Mouse (Mus musculus) gastrocnemius, postnatal 36 days (tissue): ENCODE measurements around the gene Uba1. TPM values are rescaled to one million over a fixed set of nuclear protein-coding genes. Genes with fewer than 3 reads are reported as not detected.
A peak's percentile ranks its signal among the peaks of the same experiment; 100 is the strongest.

Experiments
- DNase-seq, 2 experiments: peaks; one replicate each; pipeline ENCODE4 v3.0.0; 2022
- intact Hi-C: fragments of 180-260 bp; cut with DNase I; formaldehyde crosslinking; loops from one replicate; pipeline ENCODE4 v1.15.1; 2025
- long read RNA-seq, 2 experiments: library from polyadenylated mRNA; stranded (forward); transcript quantifications; one replicate each; pipeline ENCODE4 v2.0.0; 2021
- total RNA-seq, 2 experiments: library from RNA; stranded (reverse); gene quantifications; 2 replicates each; pipeline ENCODE4 v1.2.3; 2021

Gene Uba1
- total RNA-seq, result 100 to 1,000 TPM; 130 to 151 TPM
- long read RNA-seq, experiment 1, full-length matches to known transcripts, result 33 of 51 reads
- long read RNA-seq, experiment 1, partial matches to known transcripts, result 14 of 51 reads
- long read RNA-seq, experiment 1, other reads (novel, unspliced or antisense), result 4 of 51 reads
- long read RNA-seq, experiment 2, full-length matches to known transcripts, result 47 of 74 reads
- long read RNA-seq, experiment 2, partial matches to known transcripts, result 25 of 74 reads
- long read RNA-seq, experiment 2, other reads (novel, unspliced or antisense), result 2 of 74 reads

DNA sequence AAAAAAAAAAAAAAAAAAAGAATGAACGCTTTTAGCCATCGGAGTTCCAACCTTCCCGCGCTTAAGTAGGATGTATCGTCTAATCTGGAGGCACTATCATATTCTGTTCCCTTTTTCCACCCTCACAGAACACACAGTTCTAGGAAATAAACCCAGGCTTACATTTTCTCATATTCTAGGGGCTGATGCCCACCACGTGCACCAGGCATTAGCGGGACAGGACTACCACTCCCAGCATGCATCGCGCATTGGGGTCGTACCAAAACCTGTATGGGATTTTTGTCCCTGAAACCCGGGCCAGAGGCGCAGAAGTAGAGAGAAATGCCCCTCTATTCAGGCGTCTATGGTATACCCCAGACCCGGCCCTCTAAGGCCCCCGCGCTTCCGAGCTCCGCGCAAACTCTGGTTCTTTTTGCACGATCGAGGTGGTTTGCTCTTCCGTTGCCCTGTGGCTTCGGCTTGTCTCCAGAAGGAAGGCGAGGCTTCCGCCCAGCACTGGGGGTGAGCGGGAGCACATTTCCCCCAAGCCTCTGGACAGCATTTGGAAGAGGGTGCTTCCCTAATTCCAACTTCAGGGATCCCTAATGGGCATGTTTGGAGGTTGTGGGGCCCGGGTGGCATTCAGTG lies at the start of gene Uba1:
Gene Uba1 (plus strand): TSS at position 301 of the 627 bp plus-strand sequence.
- peak; percentile 51 to 62 for DNase-seq
- intact Hi-C loops, result loop anchor here (5.0 kb wide), 1 partner anchor 36 kb away; no protein-coding TSS in a partner anchor

DNA sequence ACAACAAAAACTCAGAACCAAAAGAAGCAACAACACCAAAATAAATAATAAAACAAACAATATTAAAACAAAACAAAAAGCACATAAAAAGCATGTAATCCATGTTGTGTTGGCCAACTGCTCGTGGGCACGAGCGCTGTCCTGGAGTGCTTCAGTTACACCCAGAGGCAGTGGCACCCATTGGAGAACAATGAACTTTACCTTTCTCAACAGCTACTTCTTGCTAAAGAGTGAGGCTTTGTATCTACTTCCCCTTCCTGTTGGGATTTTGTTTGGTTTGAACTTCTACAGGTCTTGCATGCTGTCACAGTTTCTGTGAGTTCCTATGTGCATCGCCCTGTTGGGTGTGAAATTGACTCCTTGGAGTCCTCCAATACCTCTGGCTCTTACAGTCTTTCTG lies 49.6 kb upstream of the Uba1 start:
- intact Hi-C loops, result no loop called here

DNA sequence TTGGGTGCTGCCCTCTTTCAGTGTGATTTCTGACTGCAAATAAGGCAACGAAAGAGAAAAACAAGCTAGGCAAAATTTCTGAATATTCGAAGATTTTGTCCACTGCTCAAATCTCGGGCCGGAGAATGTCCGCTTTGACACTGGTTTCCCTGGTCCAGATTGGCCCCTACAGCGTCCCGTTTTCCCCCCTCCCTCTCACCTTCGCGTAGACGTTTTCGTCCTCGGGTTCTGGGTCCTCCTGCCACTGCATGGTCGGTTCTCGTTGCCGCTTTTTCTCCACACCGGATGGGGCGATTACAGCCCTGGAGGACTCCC lies 41.3 kb upstream of the Uba1 start:
- DNase-seq, result no peak
- intact Hi-C loops, result no loop called here

More for the DNA sequence above, 49.6 kb upstream of the Uba1 start:
- no peak for DNase-seq

DNA sequence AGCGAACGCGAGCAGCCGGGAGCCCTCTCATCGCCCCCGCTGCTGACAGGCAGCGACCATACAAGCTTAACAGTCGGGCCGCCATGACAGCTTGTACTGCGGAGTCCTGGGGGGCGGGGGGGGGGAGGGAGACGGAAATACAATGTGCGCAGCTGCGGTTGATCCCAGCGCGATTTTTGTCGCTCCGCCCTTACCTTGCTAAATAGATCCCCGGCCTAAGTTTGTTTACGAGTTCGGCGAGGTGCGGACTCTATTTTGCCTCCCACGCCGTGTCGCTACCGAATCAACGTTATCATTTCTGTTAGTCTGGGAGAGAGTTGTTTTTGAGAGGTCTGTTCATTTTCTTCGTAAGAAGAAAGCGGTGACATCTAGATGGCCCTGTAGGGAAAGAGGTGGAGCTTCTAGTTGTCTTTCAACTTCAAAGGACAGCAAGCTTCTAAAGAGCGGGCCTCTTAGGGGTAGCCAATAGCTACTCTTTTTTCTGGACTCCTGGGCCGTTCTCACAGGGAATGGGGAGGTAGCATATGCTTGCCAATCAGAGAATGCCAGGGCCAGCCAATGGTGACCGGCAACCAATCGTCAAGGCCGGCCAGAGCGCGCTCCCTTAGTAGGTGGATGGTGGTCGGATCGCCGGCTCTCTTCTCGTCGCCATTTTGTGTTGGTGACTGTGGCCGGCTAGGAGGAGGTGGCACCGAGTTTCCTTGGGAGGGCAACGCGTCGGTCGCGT lies 40.8 kb upstream of the Uba1 start, which contains the start of the genes Rbm10 and Ndufb11:
Gene Rbm10 (plus strand): TSS at position 328 of the 727 bp plus-strand sequence.
Gene Ndufb11 (minus strand): TSS at position 444 of the 727 bp plus-strand sequence.
- peak; percentile 68 for DNase-seq
- intact Hi-C loops, result no loop called here

DNA sequence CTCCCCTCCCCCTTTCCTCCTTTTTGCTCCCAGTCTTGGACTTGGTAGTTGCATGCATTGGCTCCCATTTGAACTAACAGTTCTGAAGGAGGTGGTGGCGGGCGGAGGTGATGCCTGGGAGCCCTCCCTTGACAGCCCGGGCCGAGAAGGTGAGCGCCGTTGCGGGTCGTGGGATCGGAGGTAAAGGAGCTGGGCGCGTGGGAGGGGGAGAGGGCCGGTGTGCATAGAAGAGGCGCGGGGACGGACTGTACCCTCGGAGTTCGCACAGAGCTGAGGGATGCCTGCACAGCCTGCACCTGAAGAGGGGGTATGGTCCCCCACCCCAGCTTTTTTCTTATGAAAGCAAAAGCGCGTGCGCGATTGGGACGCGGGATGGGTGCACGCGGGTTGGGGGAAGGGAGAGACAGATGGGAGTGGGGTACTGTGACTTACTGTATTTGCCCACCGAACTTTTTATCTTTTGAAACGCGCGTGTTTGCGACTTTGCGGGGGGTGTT lies 40.2 kb upstream of the Uba1 start:
- intact Hi-C loops, result no loop called here
- peak in 1 of 2 experiments; percentile 9 for DNase-seq

DNA sequence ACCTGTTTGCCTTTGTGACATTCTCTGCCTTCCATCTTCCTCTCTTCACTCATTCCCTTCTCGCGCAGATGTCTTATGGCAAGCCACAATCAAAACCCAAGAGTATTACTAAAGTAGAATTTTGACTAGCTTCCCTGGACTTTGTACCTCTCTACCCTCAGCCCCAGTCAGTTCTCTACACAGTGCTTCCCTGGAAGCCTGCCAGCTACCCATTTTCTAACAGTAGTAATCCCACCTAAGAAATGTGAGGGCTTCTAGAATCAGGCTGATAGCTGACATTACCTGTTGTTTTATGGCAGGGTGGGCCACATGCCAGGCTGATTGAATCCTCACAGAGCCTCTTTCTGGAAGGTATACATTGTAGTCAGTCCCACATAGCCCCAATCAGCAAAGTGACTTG lies 20.0 kb upstream of the Uba1 start:
- DNase-seq, result no peak
- intact Hi-C loops, result no loop called here

DNA sequence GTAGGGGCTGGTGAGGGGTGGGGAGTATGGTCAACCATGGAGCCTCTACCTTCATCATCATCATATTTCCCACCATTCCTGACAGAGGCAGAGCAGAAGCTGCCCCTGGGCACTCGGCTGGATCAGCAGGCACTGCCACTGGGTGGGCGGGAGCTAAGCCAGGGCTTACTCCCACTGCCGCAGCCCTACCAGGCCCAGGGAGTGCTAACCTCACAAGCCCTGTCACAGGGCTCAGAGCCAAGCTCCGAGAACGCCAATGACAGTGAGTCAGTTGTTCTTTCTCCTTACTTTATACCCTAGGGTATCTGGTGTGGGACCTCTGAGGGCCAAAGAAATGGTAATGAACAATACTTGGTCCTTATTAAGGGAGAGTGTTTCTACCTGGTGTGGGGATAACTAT lies 13.3 kb upstream of the Uba1 start:
- intact Hi-C loops, result no loop called here

DNA sequence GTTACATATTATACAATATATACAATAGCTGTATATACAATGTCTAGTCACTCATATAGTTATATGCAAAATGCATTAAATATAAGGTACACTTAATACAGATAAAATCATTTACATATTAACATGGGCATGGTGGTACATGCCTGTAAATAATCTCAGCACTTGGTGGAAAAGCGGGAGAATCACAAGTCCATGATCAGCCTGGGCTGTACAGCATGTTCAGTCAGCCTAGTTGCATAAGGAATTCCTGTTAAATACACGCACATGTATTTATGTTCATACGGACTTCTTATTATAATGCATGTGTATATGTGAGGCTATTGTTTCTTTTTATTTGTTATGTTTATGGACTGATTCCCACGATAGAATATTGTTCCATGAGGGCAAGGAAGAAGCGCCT lies 533 bp upstream of the Uba1 start:
- DNase-seq, result no peak
- intact Hi-C loops, result loop anchor here (5.0 kb wide), 1 partner anchor 35 kb away; no protein-coding TSS in a partner anchor

More for the DNA sequence above, 13.3 kb upstream of the Uba1 start:
- DNase-seq, result no peak

DNA sequence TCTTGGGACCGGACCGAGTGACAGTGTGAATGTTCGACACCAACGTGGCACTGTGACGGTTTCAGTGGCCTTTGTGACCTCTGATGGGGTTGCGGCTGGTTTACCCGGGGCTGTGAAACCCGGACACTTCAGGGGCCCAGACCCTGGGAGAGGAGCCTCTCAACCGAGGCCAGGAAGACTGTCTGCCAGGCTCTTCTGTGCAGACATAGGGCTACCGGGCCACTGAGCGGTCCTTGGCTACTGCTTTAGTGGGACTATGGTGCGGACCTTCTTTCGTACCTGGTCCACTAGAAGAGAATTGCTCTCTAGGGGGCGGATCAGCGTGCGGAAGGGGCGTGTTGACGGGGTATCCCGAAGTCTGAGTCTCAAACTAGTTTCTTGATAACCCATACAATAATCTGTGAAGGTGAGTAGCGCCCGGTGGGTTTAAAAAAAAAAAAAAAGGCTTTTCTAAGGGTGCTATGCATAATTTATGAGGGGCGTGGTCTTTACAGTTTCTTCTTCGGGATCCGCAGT lies 823 bp downstream of the Uba1 start:
- intact Hi-C loops, result loop anchor here (5.0 kb wide), 1 partner anchor 37 kb away; no protein-coding TSS in a partner anchor
- no peak for DNase-seq

DNA sequence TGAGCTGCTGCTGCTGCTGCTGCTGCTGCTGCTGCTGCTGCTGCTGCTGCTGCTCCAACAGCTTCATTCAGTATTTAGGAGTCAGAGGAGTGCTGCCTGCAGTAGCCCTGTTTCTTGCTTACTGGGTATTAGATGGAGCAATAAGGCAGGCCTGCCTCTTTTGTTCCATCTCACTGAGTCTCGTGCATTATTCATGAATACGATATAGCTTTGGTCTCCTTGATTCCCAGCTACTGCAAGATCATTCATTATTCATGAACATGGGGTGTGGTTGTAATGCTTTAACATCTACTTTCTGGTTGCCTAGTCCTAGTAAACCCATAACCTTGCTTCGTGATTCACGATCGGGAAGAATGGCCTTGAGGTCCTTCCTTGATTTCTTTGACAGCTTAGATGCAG lies 4.2 kb downstream of the Uba1 start:
- intact Hi-C loops, result loop anchor here (1.0 to 5.0 kb wide), 2 partner anchors 109 to 155 kb away; no protein-coding TSS in a partner anchor

DNA sequence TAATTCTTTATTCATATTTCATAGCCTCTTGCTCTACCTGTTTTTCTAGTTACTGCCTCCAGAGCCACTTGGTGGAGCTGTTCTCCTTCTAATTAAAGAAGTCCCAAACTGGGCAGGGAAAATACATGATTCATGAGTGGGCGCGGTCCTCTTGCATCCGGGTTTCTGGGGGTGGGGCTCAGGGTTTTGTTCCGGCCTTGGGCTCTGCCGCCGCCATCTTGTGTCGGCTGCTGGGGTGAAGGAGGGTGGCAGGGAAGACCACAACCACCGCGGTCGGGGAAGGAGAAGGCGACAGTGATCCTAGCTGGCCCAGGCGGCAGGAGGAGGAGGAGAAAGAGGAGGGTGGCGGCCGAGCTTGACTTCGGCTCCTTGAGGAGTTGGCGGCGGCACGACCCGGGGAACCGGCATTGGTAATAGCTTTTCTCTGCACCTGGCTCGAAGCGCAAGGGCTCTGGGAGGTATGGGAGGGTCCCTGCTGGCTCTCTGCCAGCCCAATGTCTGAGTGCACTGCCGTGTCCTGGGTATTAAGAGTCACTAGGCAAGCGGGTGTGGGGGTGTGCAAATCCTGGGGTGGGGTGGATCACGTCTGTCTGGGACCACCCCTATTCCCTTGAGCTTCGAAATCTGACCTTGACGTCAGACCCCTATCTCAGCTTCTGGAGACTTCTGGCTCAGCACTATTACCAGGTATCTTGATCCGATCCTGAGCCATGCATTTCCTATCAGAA lies 4.8 kb downstream of the Uba1 start:
- DNase-seq, result peak; percentile 65 to 71
- intact Hi-C loops, result loop anchor here (1.0 to 5.0 kb wide), 2 partner anchors 108 to 154 kb away; no protein-coding TSS in a partner anchor

More for the DNA sequence above, 4.2 kb downstream of the Uba1 start:
- no peak for DNase-seq

DNA sequence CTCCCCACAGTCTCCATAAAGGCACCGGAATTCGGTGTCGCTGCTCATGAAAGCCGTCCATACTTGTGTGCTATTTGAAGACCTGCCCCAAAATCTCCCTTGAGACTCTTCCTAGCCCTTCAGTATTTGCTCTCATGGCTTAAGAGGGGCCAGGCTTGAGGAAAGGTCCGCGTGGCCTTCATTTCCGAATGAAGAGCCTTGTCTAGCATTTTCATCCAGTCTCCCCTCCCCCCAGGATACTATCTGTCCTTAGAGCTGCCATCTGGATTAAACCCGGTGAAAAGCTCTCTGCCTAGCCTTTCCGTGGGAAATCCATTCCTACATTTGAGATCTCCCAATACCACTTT lies 5.3 kb downstream of the Uba1 start:
- no peak for DNase-seq
- intact Hi-C loops, result loop anchor here (5.0 kb wide), 1 partner anchor 154 kb away; no protein-coding TSS in a partner anchor

DNA sequence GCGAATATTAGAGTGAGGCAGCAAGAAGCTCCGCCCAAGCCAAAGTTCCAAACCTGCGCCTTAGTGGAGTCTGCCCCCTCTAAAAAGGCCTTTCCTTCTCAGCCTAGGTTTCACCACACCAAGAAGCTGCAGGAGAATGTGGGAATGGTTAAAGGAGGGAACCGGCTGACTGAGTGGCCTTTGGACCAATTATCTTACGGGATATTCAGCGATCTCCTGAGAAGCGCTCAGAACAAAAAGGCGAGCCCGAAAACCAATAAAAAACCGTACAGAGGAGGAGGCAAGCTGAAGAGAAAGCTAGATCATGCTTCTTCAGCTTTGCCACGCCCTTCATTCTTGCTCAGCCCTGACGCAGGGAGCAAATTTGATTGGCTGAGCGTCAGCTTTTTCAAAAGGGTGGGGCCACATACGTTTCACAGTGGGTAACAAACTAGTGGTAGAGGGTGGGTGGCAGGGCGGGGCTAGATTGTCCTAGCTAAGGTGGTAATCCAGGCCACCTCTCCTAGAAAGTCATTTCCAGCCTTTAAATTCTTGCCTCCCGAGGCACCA lies 29.5 kb downstream of the Uba1 start, which contains the start of gene Cdk16:
Gene Cdk16 (plus strand): TSS at position 436 of the 549 bp plus-strand sequence.
- DNase-seq, result peak; percentile 64 to 80
- intact Hi-C loops, result no loop called here

DNA sequence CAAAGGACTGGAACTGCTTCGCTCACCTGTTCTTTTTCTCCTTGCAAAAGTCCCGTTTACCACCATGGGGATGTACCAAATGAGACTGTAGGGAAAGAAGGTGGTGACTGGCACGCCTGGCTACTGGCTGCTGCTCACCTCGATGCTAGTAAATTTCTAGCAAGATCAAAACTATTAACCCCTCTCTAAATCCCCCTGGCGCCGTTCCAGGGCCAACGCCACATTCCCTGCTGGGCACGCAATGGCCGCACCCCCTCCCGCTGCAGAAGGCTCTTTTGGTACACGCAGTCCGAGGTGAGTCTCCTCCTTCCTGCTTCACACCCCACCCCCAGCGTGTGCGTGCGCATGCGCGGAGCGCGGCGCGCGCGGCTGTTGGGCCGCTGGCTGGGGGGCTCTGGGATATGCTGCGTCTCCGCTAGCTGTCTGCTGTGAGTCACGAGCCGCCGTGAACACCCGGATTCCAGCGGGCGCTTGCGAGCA lies 30.0 kb downstream of the Uba1 start:
- intact Hi-C loops, result no loop called here
- peak; percentile 69 to 75 for DNase-seq

DNA sequence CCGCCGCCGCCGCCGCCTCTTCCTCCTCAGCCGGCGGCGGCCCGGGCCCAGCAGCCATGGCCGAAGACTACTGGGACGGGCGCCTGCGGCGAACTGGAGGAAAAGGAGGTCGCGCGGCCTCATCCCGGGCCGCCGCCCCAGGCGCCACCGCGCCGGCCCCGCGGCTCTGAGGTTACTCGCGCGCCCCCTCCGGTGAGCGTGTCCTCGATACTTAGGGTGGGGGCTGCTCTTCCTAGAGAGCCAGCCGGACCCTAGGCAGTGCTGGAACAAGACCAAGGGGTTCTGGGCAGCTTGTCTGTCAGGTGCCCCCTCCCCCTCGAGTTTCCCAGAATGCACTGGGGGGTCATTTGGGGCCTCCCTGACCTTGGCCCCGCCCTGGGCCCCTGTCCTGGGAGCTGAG lies 30.5 kb downstream of the Uba1 start:
- intact Hi-C loops, result no loop called here
- DNase-seq, result peak; percentile 38 to 40

DNA sequence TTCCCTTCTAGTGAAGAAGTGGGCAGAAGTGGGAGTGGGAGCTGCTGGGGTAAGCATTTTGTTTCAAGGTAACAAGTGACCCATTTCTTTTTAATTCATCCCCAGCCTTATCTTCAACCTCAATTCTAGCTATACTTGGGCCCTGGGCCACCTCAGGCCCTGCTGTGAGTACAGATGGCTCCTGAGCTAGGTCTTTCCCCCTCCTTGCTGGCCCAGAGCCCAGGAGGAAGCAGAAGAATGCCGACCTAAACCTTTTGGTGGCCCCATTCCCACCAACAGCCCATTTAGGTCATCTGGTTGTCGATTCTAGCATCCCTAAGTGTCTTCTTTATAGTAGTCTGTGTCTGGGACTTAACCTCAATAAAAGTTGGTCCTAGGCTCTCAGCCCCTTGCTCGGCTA lies 33.4 kb downstream of the Uba1 start:
- DNase-seq, result no peak
- intact Hi-C loops, result no loop called here

DNA sequence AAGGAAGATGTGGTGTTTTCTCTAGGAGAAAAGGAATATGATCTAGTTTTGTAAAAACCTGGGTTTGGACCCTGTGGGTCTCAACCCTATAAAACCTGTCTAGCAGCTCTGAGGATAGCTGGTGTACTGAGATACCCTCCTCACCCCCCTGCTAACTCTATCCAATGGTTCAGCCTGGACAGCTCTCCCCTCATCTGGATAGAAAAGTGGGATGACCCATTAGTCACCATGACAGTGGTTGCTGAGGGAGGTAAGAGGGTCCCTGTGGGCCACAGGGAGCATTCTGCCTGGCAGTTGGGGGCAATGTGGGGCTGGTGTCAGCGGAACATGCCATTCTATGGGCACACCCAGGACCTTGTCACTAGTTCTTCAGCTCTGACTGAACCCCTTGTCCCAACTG lies 34.5 kb downstream of the Uba1 start:
- DNase-seq, result no peak
- intact Hi-C loops, result no loop called here

DNA sequence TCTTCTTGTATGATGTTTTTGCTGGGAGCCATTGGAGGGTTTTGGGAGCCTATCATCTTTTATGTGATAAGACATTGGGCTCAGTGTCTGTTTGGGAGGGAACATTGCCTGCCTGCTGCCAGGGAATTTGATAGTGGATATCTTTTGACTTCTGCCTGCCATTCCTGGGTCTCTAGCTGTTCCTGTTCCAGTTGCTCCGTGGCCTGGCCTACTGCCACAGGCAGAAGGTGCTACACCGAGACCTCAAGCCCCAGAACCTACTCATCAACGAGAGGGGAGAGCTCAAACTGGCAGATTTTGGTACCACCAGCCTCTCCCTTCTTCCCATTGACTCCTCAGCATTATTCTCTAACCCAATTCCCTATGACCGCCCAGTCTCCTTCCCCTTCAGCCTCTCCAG lies 37.7 kb downstream of the Uba1 start:
- no peak for DNase-seq
- intact Hi-C loops, result no loop called here

DNA sequence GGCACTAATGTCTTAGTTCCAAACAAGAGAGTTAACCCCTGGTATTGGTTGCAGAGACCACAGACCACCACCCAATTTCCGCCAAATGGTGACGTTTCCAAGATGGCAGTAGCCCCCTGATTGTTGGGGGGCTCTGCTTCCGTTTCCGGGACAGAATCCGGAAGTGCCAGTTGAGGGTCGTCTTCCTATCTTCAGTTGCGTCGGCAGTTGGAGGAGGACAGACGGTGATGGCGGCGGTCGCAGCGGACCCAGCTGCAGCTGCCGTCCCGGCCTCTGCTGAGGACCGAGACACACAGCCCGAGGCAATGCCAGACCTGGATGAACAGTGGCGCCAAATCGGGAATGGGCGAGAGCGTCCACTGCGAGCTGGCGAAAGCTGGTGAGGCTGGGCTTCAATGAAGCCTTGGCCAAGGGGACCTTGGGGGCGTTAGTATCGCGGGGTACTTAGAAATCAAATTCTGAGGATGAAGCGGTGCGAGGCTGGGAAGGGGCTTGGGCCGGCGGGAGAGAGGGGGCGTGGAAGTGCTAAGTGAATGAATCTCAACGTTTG lies 45.7 kb downstream of the Uba1 start, which contains the start of gene Usp11:
Gene Usp11 (plus strand): TSS at position 166 of the 550 bp plus-strand sequence.
- peak in 1 of 2 experiments; percentile 18 for DNase-seq
- intact Hi-C loops, result no loop called here
